Mouse (Mus musculus): ENCODE results near the gene Epb41l4b. TPM values are rescaled to one million over a fixed set of nuclear protein-coding genes. Genes with fewer than 3 reads are reported as not detected.

Epb41l4b gene
- polyA plus RNA-seq, 1 experiment, result not detected

GRCm38 (mm10) chr4:57049281-57049921 lies 93.8 kb downstream of the Epb41l4b start:
- Histone ChIP-seq H3K4me1 (ENCODE audit: control insufficient read depth, insufficient read depth, low read length) (no peaks in the 10 kb centered on the region), H3K27ac (ENCODE audit: insufficient read depth, low read depth, low read length) (no peak overlapping the region)

GRCm38 (mm10) chr4:57048566-57048965 lies 94.7 kb downstream of the Epb41l4b start:
- no peak overlapping the region for H3K4me3 ChIP-seq (ENCODE audit: insufficient read depth, low read length)
- no peaks in the 10 kb centered on the region for H3K4me1 ChIP-seq (ENCODE audit: control insufficient read depth, insufficient read depth, low read length)
- TF ChIP-seq CTCF (IDR thresholded peaks at IDR 0.05; ENCODE audit: low read depth, low read length), result no peak
- no peak for TF ChIP-seq POLR2A (IDR thresholded peaks at IDR 0.05; ENCODE audit: borderline replicate concordance, low read depth, low read length)
- H3K27ac ChIP-seq (ENCODE audit: insufficient read depth, low read depth, low read length), result no peak overlapping the region

More at GRCm38 (mm10) chr4:57049281-57049921, 93.8 kb downstream of the Epb41l4b start:
- no peak overlapping the region for H3K4me3 ChIP-seq (ENCODE audit: insufficient read depth, low read length)
- TF ChIP-seq POLR2A (IDR thresholded peaks at IDR 0.05; ENCODE audit: borderline replicate concordance, low read depth, low read length) (no peak), CTCF (IDR thresholded peaks at IDR 0.05; ENCODE audit: low read depth, low read length) (no peak)

- no peak for TF ChIP-seq POLR2A (IDR thresholded peaks at IDR 0.05; ENCODE audit: borderline replicate concordance, low read depth, low read length)
- TF ChIP-seq CTCF (IDR thresholded peaks at IDR 0.05; ENCODE audit: low read depth, low read length), result no peak
- Histone ChIP-seq H3K27ac (ENCODE audit: insufficient read depth, low read depth, low read length) (no peak overlapping the region), H3K4me3 (ENCODE audit: insufficient read depth, low read length) (no peak overlapping the region), H3K4me1 (ENCODE audit: control insufficient read depth, insufficient read depth, low read length) (no peaks in the 10 kb centered on the region)
Observed at GRCm38 (mm10) chr4:57046160-57046571, 97.1 kb downstream of the Epb41l4b start.

- Histone ChIP-seq H3K27ac (ENCODE audit: insufficient read depth, low read depth, low read length) (no peak overlapping the region), H3K4me3 (ENCODE audit: insufficient read depth, low read length) (no peak overlapping the region), H3K4me1 (ENCODE audit: control insufficient read depth, insufficient read depth, low read length) (no peaks in the 10 kb centered on the region)
- TF ChIP-seq CTCF (IDR thresholded peaks at IDR 0.05; ENCODE audit: low read depth, low read length) (no peak), POLR2A (IDR thresholded peaks at IDR 0.05; ENCODE audit: borderline replicate concordance, low read depth, low read length) (no peak)
Observed at GRCm38 (mm10) chr4:57043621-57044020, 99.6 kb downstream of the Epb41l4b start.

- H3K27ac ChIP-seq (ENCODE audit: insufficient read depth, low read depth, low read length), result no peak overlapping the region
- no peaks in the 10 kb centered on the region for H3K4me1 ChIP-seq (ENCODE audit: control insufficient read depth, insufficient read depth, low read length)
- TF ChIP-seq CTCF (IDR thresholded peaks at IDR 0.05; ENCODE audit: low read depth, low read length) (no peak), POLR2A (IDR thresholded peaks at IDR 0.05; ENCODE audit: borderline replicate concordance, low read depth, low read length) (no peak)
Observed at GRCm38 (mm10) chr4:57041661-57042060, 101.6 kb downstream of the Epb41l4b start.

GRCm38 (mm10) chr4:57041211-57041610 lies 102.0 kb downstream of the Epb41l4b start:
- TF ChIP-seq POLR2A (IDR thresholded peaks at IDR 0.05; ENCODE audit: borderline replicate concordance, low read depth, low read length), result no peak
- no peak for TF ChIP-seq CTCF (IDR thresholded peaks at IDR 0.05; ENCODE audit: low read depth, low read length)
- no peaks in the 10 kb centered on the region for H3K4me1 ChIP-seq (ENCODE audit: control insufficient read depth, insufficient read depth, low read length)
- no peak overlapping the region for H3K27ac ChIP-seq (ENCODE audit: insufficient read depth, low read depth, low read length)
- no peak overlapping the region for H3K4me3 ChIP-seq (ENCODE audit: insufficient read depth, low read length)

More at GRCm38 (mm10) chr4:57041661-57042060, 101.6 kb downstream of the Epb41l4b start:
- H3K4me3 ChIP-seq (ENCODE audit: insufficient read depth, low read length), result no peak overlapping the region

GRCm38 (mm10) chr4:57040481-57040880 lies 102.8 kb downstream of the Epb41l4b start:
- TF ChIP-seq CTCF (IDR thresholded peaks at IDR 0.05; ENCODE audit: low read depth, low read length) (no peak), POLR2A (IDR thresholded peaks at IDR 0.05; ENCODE audit: borderline replicate concordance, low read depth, low read length) (no peak)
- H3K4me1 ChIP-seq (ENCODE audit: control insufficient read depth, insufficient read depth, low read length), result no peaks in the 10 kb centered on the region
- H3K4me3 ChIP-seq (ENCODE audit: insufficient read depth, low read length), result no peak overlapping the region
- no peak overlapping the region for H3K27ac ChIP-seq (ENCODE audit: insufficient read depth, low read depth, low read length)

- Histone ChIP-seq H3K4me1 (ENCODE audit: control insufficient read depth, insufficient read depth, low read length) (no peaks in the 10 kb centered on the region), H3K27ac (ENCODE audit: insufficient read depth, low read depth, low read length) (no peak overlapping the region), H3K4me3 (ENCODE audit: insufficient read depth, low read length) (no peak overlapping the region)
- TF ChIP-seq CTCF (IDR thresholded peaks at IDR 0.05; ENCODE audit: low read depth, low read length), result no peak
- TF ChIP-seq POLR2A (IDR thresholded peaks at IDR 0.05; ENCODE audit: borderline replicate concordance, low read depth, low read length), result no peak
Observed at GRCm38 (mm10) chr4:57039127-57040031, 103.9 kb downstream of the Epb41l4b start.

GRCm38 (mm10) chr4:57037554-57037953 lies 105.7 kb downstream of the Epb41l4b start:
- Histone ChIP-seq H3K4me3 (ENCODE audit: insufficient read depth, low read length) (no peak overlapping the region), H3K4me1 (ENCODE audit: control insufficient read depth, insufficient read depth, low read length) (no peaks in the 10 kb centered on the region), H3K27ac (ENCODE audit: insufficient read depth, low read depth, low read length) (no peak overlapping the region)
- TF ChIP-seq POLR2A (IDR thresholded peaks at IDR 0.05; ENCODE audit: borderline replicate concordance, low read depth, low read length) (no peak), CTCF (IDR thresholded peaks at IDR 0.05; ENCODE audit: low read depth, low read length) (no peak)

- no peak overlapping the region for H3K4me3 ChIP-seq (ENCODE audit: insufficient read depth, low read length)
- H3K27ac ChIP-seq (ENCODE audit: insufficient read depth, low read depth, low read length), result no peak overlapping the region
- TF ChIP-seq POLR2A (IDR thresholded peaks at IDR 0.05; ENCODE audit: borderline replicate concordance, low read depth, low read length) (no peak), CTCF (IDR thresholded peaks at IDR 0.05; ENCODE audit: low read depth, low read length) (no peak)
- peaks cover 6% of the 10 kb centered on the region; the same call in 1 of the 2 replicates for H3K4me1 ChIP-seq (ENCODE audit: control insufficient read depth, insufficient read depth, low read length)
Observed at GRCm38 (mm10) chr4:57034169-57034568, 109.1 kb downstream of the Epb41l4b start.

Data from bone marrow macrophage, adult 2 months (primary cell).